Mouse (Mus musculus): Measurements from ENCODE around the gene Fam171b. TPM values are rescaled to one million over a fixed set of nuclear protein-coding genes. Genes with fewer than 3 reads are reported as not detected.

The Fam171b gene
- 69.2 and 69.4 TPM in 2 replicates for polyA plus RNA-seq (2015; fragmentation: Nextera tagmentation; extraction: Ambion mirVana)

DNA sequence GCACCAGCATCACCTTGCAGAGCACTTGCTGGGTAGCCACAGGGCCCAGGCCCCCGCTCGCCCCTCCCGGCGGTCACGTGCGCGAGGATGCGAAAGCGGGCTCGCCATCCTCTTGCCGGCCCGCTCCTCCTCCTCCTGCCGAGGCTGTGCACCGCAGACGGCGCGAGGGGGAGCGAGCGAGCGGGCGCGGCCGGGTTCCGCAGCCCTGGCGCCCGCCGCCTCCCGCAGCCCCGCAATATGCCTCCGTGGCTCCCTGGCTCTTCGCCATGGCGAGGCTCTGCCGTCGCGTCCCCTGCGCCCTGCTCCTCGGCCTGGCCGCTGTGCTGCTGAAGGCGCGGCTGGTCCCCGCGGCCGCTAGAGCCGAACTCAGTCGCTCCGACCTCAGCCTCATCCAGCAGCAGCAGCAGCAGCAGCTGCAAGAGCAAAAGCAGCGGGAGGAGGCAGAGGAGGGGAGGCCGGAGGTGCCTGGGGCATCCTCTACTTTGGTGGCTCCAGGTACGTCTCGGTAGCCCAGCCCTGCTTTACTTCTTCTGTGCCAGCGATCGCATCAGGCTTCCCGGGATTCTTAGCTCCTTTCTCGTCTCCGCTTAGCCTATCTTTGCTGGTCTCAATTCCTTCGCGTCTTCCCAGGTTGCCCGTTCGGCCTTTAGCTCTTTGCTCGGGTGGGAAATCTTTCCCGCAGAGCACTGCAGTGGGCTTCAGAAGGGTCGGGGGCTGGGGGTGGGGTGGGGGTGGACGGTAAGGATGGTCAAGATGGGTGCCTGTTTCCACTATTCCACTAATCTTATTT, at the start of gene Fam171b:
Gene Fam171b (plus strand): TSS at position 154 of the 790 bp plus-strand sequence.
- peaks cover 32% of the 10 kb centered on the region for H3K4me1 ChIP-seq (replicated peaks)
- H3K4me3 ChIP-seq (replicated peaks) = peak within 1 kb of the TSS; percentile 85
- no peaks in the 10 kb centered on the region for H3K27me3 ChIP-seq
- peak within 1 kb of the TSS; percentile 66 for H3K4me2 ChIP-seq (replicated peaks)
- no peaks in the 10 kb centered on the region for H3K36me3 ChIP-seq
- H3K9ac ChIP-seq (replicated peaks) = peak within 1 kb of the TSS; percentile 94
- peak; percentile 96 for ATAC-seq
- H3K9me3 ChIP-seq = no peaks in the 10 kb centered on the region
- peak within 1 kb of the TSS; percentile 99 for H3K27ac ChIP-seq
- WGBS = under 1% methylated on average over 63 of the region's 63 CpGs

DNA sequence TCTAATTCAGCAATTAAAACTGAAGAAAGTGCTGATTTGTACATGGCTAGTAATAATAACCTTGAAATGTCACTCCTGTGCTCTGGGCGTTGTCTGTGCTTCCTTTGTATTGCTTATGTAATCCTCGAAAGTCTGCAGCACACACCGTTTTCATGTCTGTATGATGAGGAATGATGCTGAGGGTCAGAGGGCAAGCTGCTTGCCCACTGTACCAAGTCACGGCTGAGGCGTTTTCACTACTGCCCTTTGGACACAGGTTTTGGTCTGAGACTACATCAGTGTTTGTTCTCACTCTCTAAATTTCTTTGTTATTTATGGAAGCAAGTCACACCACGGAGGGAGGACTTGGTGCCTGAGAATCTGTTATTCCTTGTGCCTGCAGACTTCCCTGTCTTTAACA, 46.4 kb upstream of the Fam171b start:
- WGBS = 85% methylated on average over 6 of the region's 6 CpGs
- ATAC-seq = no peak
- no peaks in the 10 kb centered on the region for H3K36me3 ChIP-seq
- H3K4me1 ChIP-seq (replicated peaks) = no peaks in the 10 kb centered on the region
- no peak overlapping the region for H3K4me2 ChIP-seq (replicated peaks)
- no peak overlapping the region for H3K4me3 ChIP-seq (replicated peaks)
- H3K9ac ChIP-seq (replicated peaks) = no peak overlapping the region
- no peaks in the 10 kb centered on the region for H3K9me3 ChIP-seq
- H3K27me3 ChIP-seq = no peaks in the 10 kb centered on the region
- no peak overlapping the region for H3K27ac ChIP-seq

DNA sequence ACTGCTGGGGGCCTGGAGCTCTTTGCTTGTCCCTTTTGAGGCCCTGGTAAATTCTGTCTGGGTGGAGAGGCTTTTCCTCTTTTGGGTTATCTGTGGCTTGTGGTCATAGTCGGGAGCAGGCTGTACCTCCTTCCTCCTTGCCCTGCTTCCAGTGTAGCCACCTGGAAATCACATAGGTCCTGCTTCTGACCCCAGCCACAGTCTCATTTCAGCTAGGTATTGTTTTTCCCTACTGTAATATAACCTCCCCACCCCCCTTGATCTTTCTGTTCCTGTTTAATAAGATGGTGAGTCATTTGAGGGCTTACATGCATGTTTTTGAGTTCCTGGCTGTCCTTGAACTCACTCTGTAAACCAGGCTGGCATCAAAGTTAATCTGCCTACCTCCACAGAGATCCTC, 45.6 kb upstream of the Fam171b start:
- no peak overlapping the region for H3K4me2 ChIP-seq (replicated peaks)
- no peak overlapping the region for H3K9ac ChIP-seq (replicated peaks)
- H3K27ac ChIP-seq = no peak overlapping the region
- H3K27me3 ChIP-seq = no peaks in the 10 kb centered on the region
- no peak for ATAC-seq
- 90% methylated on average over 1 of the region's 1 CpGs for WGBS
- H3K4me3 ChIP-seq (replicated peaks) = no peak overlapping the region
- H3K9me3 ChIP-seq = no peaks in the 10 kb centered on the region
- H3K4me1 ChIP-seq (replicated peaks) = no peaks in the 10 kb centered on the region
- no peaks in the 10 kb centered on the region for H3K36me3 ChIP-seq

DNA sequence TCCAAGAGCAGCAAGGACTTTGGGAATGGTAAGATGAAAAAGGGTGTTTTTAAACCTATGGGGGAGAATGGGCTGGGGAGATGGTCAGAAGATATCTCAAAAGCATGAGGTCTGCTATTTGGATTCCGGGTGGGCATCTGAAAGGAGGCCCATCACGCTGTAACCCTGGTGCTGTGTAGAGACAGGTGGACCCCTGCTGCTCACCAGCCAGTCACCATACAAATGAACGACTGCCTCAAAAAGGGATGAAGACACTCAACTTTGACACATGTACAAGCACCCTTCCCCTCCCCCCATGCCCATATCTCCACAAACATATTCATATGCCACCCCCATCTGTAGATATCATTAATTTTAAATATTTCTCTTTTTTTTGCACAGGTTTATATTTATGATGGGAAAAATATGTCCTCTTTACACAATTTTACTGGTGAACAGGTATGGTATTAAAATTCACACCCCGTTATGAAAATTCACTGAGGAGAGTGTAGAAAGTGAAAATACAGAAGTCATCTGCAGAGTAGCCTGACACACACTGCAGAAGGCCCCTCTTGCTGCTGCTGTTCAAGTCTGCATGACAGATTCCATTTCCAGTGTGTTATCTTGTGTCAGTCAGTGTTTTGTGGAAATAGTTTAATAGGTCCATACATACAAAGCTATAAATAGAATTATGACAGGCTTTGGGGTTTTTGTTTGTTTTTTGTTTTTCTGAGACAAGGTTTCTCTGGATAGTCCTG, 44.0 kb upstream of the Fam171b start:
- Histone ChIP-seq H3K9me3 (no peaks in the 10 kb centered on the region), H3K36me3 (peaks cover 8% of the 10 kb centered on the region), H3K4me3 (replicated peaks) (no peak overlapping the region), H3K27ac (no peak overlapping the region), H3K4me2 (replicated peaks) (no peak overlapping the region), H3K9ac (replicated peaks) (no peak overlapping the region), H3K27me3 (no peaks in the 10 kb centered on the region), H3K4me1 (replicated peaks) (no peaks in the 10 kb centered on the region)
- 85% methylated on average over 4 of the region's 4 CpGs for WGBS
- no peak for ATAC-seq

DNA sequence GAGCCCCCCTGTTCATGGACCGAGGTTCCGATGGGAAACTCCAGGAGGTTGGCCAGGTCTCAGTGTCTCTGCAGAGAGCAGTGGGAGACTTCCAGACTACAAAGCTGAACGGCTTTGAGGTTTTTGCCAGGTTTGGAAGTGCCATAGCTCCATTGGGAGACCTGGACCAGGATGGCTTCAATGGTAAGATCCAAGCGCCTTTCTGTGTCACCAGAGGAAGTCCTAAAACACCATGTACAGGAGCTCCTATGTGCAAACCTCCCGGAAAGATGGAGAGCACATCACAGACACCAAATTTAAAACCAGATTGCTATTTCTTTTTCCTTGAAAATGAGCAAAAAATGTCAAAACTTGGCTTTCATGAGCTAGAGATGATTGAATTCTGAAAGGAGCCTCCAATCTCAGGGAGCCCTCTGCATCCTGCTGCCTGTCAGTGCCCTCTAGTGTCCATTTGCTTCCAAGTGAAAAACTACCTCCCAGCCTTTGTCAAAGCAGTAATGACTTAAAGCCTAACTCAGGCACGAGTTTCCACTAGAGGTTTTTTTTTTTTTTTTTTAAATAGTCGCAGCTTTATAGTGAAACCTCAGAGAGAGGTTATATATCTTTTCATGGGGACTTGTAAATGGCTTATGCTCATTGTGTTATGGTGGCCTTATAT, 41.2 kb upstream of the Fam171b start:
- H3K4me2 ChIP-seq (replicated peaks) = no peak overlapping the region
- ATAC-seq = no peak; the same call in 1 of the 2 replicates
- no peak overlapping the region for H3K27ac ChIP-seq
- H3K4me1 ChIP-seq (replicated peaks) = no peaks in the 10 kb centered on the region
- H3K36me3 ChIP-seq = peaks cover 10% of the 10 kb centered on the region
- no peaks in the 10 kb centered on the region for H3K9me3 ChIP-seq
- no peak overlapping the region for H3K4me3 ChIP-seq (replicated peaks)
- H3K9ac ChIP-seq (replicated peaks) = no peak overlapping the region
- 67% methylated on average over 7 of the region's 7 CpGs for WGBS
- no peaks in the 10 kb centered on the region for H3K27me3 ChIP-seq

DNA sequence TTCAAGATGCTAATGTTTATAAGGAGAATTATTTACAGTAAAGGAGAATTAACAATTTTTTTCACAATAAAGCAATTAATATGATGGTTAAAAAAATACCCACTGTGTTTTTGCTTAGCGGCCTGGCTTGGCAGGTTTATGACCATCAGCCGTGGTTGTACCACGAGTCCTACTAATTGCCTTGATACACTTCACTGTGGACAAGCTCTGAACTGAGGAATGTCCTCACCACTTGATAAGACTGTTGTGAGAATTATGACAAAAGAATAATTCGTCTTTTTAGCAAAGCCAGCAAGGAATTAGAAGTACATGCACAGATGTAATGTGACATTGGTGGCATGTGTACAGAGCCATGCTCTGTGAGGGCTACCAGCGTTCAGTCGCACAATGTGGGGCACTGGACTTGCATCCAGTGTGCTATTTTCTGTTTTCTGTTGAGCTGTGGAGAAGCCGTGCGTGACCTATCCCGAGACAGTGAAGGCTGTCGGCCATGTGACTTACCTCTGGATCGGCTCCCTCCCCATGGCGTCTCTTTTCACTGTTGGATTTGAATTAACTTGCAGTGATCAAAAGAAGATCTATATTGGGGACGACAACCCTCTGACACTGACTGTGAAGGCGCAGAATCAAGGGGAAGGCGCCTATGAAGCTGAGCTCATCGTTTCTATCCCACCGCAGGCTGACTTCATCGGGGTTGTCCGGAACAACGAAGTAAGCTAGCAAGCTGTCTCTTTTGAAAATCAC, 20.9 kb upstream of the Fam171b start:
- H3K27me3 ChIP-seq = no peaks in the 10 kb centered on the region
- no peak overlapping the region for H3K9ac ChIP-seq (replicated peaks)
- 37% methylated on average over 20 of the region's 20 CpGs for WGBS
- H3K27ac ChIP-seq = peak overlapping the region; percentile 83
- peaks cover 13% of the 10 kb centered on the region; the same call in 1 of the 2 replicates for H3K4me1 ChIP-seq (replicated peaks)
- H3K4me2 ChIP-seq (replicated peaks) = peak overlapping the region; percentile 42
- peak overlapping the region; percentile 26 for H3K4me3 ChIP-seq (replicated peaks)
- ATAC-seq = peak; percentile 93
- H3K9me3 ChIP-seq = no peaks in the 10 kb centered on the region
- H3K36me3 ChIP-seq = peaks cover 7% of the 10 kb centered on the region; the same call in 1 of the 2 replicates

DNA sequence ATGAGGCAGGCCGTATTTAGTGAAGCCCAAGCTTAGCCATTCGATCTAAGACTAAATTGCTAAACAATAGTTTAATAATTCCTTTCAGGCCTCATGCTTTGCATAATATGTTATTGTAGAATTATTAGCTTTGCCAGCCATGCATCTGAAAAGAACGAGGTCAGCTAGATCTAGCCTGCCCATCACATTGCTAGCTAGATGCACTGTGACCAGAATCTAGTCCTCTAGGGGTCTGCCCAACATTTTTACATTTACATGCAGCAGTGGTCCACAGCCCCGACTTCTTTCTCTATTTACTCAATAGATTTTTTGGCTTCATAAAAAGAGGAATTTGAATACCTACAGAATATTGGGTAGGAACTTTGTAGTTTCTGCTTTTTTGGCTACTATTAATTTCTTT, 20.3 kb upstream of the Fam171b start:
- Histone ChIP-seq H3K9me3 (no peaks in the 10 kb centered on the region), H3K27me3 (no peaks in the 10 kb centered on the region), H3K9ac (replicated peaks) (no peak overlapping the region), H3K4me2 (replicated peaks) (peak overlapping the region; percentile 42), H3K36me3 (peaks cover 7% of the 10 kb centered on the region; the same call in 1 of the 2 replicates), H3K4me3 (replicated peaks) (peak overlapping the region; percentile 26), H3K27ac (peak overlapping the region; percentile 83), H3K4me1 (replicated peaks) (peaks cover 13% of the 10 kb centered on the region; the same call in 1 of the 2 replicates)
- ATAC-seq = peak; percentile 80
- 36% methylated on average over 4 of the region's 4 CpGs for WGBS

DNA sequence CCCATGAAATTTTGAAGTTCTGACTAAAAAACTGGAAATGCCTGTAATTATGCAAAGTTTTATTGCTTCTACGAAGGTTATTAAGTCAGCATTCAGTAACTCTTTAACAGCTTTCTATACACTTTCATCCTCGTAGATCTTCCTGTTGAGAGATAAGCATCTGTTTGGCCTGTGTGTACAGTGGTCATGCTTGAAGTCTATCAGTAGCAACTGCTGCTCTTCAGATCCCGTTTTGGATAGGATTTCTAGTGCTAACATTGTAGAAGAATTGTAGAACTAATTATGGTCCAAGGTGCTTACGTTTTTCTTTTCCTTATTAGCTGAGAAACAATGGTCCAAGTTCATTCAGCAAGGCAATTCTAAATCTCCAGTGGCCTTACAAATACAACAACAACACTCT, 16.7 kb upstream of the Fam171b start:
- 90% methylated on average over 4 of the region's 4 CpGs for WGBS
- Histone ChIP-seq H3K9ac (replicated peaks) (no peak overlapping the region), H3K36me3 (peaks cover 4% of the 10 kb centered on the region; the same call in 1 of the 2 replicates), H3K4me2 (replicated peaks) (no peak overlapping the region), H3K4me3 (replicated peaks) (no peak overlapping the region), H3K4me1 (replicated peaks) (peaks cover 13% of the 10 kb centered on the region; the same call in 1 of the 2 replicates), H3K27me3 (no peaks in the 10 kb centered on the region), H3K9me3 (no peaks in the 10 kb centered on the region), H3K27ac (no peak overlapping the region)
- ATAC-seq = no peak

DNA sequence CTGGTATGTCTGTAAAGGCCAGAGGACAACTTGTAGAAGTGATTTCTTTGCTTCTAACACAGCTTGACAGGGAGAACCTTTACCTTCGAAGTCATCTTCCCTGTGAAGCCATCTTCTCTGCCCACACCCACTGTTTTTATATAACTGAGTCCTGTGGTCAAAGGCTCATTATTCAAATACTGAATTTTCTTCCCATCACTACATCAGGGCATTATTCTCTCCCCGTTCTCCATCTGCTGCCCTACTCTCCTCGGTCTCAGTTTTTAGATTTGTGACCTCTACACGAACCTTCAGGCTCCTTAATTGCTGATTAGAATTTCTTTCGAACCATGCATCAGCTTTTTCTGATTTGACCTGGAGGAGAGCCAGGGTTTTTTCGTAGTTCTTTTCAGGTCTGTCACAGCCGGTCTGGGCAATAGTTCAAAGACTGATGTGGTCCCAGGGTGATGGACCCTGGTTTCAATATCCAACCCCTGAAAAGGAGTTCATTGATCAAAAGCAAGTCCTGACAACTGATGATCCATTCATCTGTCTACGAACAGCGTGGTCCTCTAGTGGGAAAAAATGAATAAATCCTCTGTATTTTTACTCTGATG, 14.4 kb upstream of the Fam171b start:
- H3K27ac ChIP-seq = no peak overlapping the region
- H3K9ac ChIP-seq (replicated peaks) = no peak overlapping the region
- no peaks in the 10 kb centered on the region for H3K27me3 ChIP-seq
- WGBS = 56% methylated on average over 9 of the region's 9 CpGs
- H3K36me3 ChIP-seq = peaks cover 4% of the 10 kb centered on the region; the same call in 1 of the 2 replicates
- no peak for ATAC-seq
- no peaks in the 10 kb centered on the region; the same call in 1 of the 2 replicates for H3K4me1 ChIP-seq (replicated peaks)
- no peak overlapping the region for H3K4me3 ChIP-seq (replicated peaks)
- no peaks in the 10 kb centered on the region for H3K9me3 ChIP-seq
- H3K4me2 ChIP-seq (replicated peaks) = no peak overlapping the region

DNA sequence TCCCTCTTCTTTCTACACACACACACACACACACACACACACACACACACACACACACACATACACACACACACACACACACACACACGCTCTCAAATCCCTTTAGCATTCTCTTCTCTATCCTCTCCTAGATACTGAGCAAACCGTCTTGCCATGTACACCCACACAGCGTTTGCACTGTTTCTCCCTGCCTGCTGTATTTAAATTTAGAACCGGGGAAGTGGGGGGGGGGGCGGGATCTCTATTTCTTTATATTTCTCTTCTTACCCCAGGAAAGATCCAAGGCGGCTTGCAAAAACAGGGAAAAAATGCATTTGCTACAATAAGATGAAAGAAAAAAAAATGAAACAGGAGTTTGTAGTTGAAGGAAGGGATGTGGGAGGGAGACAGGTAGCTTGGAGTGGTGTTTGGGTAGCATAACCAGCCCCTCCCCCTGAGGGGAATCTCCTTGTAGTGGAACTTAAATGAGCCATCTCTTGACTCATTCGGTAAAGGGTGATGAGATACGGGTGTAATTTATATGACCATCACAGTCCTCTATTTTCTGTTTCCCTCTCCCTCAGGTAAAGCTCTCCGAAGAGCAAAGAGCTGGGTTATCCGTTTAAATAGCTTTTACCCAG, 947 bp downstream of the Fam171b start:
- Histone ChIP-seq H3K4me1 (replicated peaks) (peaks cover 32% of the 10 kb centered on the region), H3K27me3 (no peaks in the 10 kb centered on the region), H3K9me3 (no peaks in the 10 kb centered on the region), H3K27ac (peak overlapping the region; percentile 99), H3K9ac (replicated peaks) (peak overlapping the region; percentile 94), H3K36me3 (no peaks in the 10 kb centered on the region), H3K4me3 (replicated peaks) (peak overlapping the region; percentile 85), H3K4me2 (replicated peaks) (peak overlapping the region; percentile 66)
- 11% methylated on average over 10 of the region's 10 CpGs for WGBS
- ATAC-seq = peak; percentile 54

DNA sequence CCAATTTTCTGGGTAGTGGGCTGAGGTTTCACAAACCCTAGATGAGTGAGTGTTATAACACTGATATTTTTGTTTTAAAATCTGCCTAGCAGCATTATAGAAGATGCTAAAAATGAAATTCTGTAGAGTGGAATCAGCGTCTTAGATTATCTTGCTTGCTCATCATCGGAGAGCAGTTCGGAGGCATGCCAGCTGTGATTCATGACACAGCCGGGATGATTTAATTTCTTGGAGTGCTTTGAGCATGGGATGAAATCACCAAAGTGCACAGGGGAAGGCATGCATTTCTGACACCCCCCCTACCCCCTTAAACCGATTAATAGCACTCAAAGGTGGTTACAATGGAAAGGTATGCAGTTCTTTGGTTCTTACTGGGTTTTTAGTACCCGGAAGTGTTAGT, 1.6 kb downstream of the Fam171b start:
- Histone ChIP-seq H3K4me2 (replicated peaks) (peak overlapping the region; percentile 66), H3K27ac (peak overlapping the region; percentile 99; the same call in 1 of the 2 replicates), H3K4me1 (replicated peaks) (peaks cover 34% of the 10 kb centered on the region), H3K4me3 (replicated peaks) (peak overlapping the region; percentile 85), H3K36me3 (no peaks in the 10 kb centered on the region), H3K9me3 (no peaks in the 10 kb centered on the region), H3K27me3 (no peaks in the 10 kb centered on the region), H3K9ac (replicated peaks) (peak overlapping the region; percentile 94)
- 32% methylated on average over 6 of the region's 6 CpGs for WGBS
- ATAC-seq = no peak
